Mouse (Mus musculus) intestine, postnatal 0 days (tissue): ENCODE results near the gene Tpcn2. TPM values are rescaled to one million over a fixed set of nuclear protein-coding genes. Genes with fewer than 3 reads are reported as not detected.
A peak's percentile ranks its signal among the peaks of the same experiment; 100 is the strongest.

ENCODE experiments used
- ATAC-seq: fragments of 200-750 bp; cut with Nextera tagmentation; 2 replicates; pipeline ENCODE4 v1.8.0; 2017; ENCODE audit warnings: mild to moderate bottlenecking, moderate TSS enrichment, moderate library complexity
- H3K27ac ChIP-seq: fragments of 300-500 bp; sonication (generic); 2 replicates; pipeline ENCODE4 v1.5.1; 2014; ENCODE audit warnings: mild to moderate bottlenecking, low read depth, low read length, moderate library complexity
- H3K27me3 ChIP-seq: fragments of 300-500 bp; sonication (generic); replicated peaks from 2 replicates; pipeline ENCODE4 v1.6.1; 2014; ENCODE audit warnings: low read length, mixed read lengths; ENCODE audit not compliant: control insufficient read depth, insufficient read depth
- H3K36me3 ChIP-seq: fragments of 300-500 bp; sonication (generic); 2 replicates; pipeline ENCODE4 v1.6.1; 2014; ENCODE audit warnings: mild to moderate bottlenecking, moderate library complexity; ENCODE audit not compliant: control insufficient read depth, insufficient read depth
- H3K4me1 ChIP-seq: fragments of 300-500 bp; sonication (generic); replicated peaks from 2 replicates; pipeline ENCODE4 v1.6.1; 2014; ENCODE audit warnings: antibody characterized with exemption, low read length, mixed read lengths; ENCODE audit not compliant: control insufficient read depth, insufficient read depth
- H3K4me2 ChIP-seq: fragments of 300-500 bp; sonication (generic); replicated peaks from 2 replicates; pipeline ENCODE4 v1.6.1; 2014; ENCODE audit warnings: low read depth, mild to moderate bottlenecking, moderate library complexity
- H3K4me3 ChIP-seq: fragments of 300-500 bp; sonication (generic); 2 replicates; pipeline ENCODE4 v1.5.1; 2014; ENCODE audit warnings: low read depth, low read length
- H3K9ac ChIP-seq: fragments of 300-500 bp; sonication (generic); 2 replicates; pipeline ENCODE4 v1.6.1; 2014; ENCODE audit warnings: mild to moderate bottlenecking, low read depth, low read length
- H3K9me3 ChIP-seq: fragments of 300-500 bp; sonication (generic); 2 replicates; pipeline ENCODE4 v1.6.1; 2016; ENCODE audit warnings: mixed run types; ENCODE audit not compliant: control insufficient read depth
- CTCF ChIP-seq: sonication (generic); IDR thresholded peaks from 2 replicates; pipeline ENCODE4 v1.5.1; 2016; ENCODE audit warnings: low read depth, mild to moderate bottlenecking, control low read depth, antibody characterized with exemption, moderate library complexity
- WGBS: fragments of 180-500 bp; shearing (Covaris S2); extraction: QIAGEN DNeasy Blood & Tissue Kit; methylation state at CpG from one replicate; pipeline ENCODE4 v1.1.7; 2014; 5-methylcytosine and 5-hydroxymethylcytosine counted together
- polyA plus RNA-seq: library from polyadenylated mRNA; unstranded; fragments of >200 nt; fragmentation: Nextera tagmentation; extraction: Ambion mirVana; gene quantifications from 2 replicates; pipeline ENCODE4 v1.2.1, GENCODE M21; 2015

Tpcn2 gene
- polyA plus RNA-seq, 1 experiment from 2014 or later, result 7.6 TPM

DNA sequence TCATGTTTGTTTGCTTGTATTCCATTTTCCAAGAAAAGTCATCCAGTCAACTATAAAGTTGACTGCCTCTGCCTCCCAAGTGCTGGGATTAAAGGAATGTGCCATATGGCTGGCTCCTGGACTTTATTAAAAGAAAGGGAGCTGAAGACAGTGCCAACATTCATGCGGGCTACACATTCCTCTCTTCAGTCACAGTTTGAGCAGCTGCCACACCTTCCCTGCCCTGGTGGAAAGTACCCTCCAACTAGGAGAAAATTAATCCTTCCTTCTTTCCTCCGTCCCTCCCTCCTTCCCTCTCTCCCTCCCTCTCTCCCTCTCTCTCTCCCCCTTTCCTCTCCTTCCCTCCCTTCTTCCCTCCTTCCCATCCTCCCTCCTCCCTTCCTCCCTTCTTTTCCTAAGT is 84.1 kb downstream of the Tpcn2 start:
- Histone ChIP-seq H3K9me3 (no peaks in the 10 kb centered on the region), H3K4me3 (no peak overlapping the region), H3K27ac (no peak overlapping the region), H3K27me3 (no peaks in the 10 kb centered on the region), H3K36me3 (no peaks in the 10 kb centered on the region), H3K9ac (no peak overlapping the region), H3K4me2 (no peak overlapping the region), H3K4me1 (no peaks in the 10 kb centered on the region)
- no peak for TF ChIP-seq CTCF
- ATAC-seq, result no peak
- WGBS, result 51% methylated on average over 2 of the region's 2 CpGs

DNA sequence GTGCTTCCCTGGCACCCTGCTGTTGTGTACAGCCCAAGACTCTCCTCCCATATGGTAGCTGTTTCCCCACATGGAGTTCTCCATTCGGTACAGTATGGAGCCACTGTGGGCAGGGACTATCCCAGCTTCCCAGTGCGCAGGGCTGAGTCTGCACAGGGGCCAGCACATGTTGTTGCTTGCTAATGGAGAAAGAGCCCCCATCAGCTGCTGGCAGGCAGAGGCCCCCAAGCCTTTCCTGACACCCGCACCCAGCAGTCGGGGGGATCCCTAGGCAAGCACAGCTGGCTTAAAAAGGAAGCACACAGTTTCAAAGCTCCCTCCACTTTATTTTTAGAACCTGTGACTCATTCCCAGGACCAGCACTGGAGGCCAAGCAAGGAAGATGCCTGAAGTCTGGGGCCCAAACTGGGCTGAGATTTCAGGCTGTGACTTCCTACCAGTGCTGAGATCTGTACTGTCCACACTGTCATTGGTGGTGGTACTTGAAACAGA is 85.5 kb downstream of the Tpcn2 start:
- Histone ChIP-seq H3K4me3 (no peak overlapping the region), H3K27me3 (no peaks in the 10 kb centered on the region), H3K4me1 (no peaks in the 10 kb centered on the region), H3K36me3 (no peaks in the 10 kb centered on the region), H3K27ac (peak overlapping the region; percentile 60), H3K9me3 (no peaks in the 10 kb centered on the region), H3K4me2 (no peak overlapping the region), H3K9ac (no peak overlapping the region)
- ATAC-seq, result 0 out of 2 replicates have a peak, but pooled peaks have one; percentile 46
- 0 out of 2 replicates have a peak, but pooled peaks have one; percentile 24 for TF ChIP-seq CTCF
- WGBS, result 42% methylated on average over 4 of the region's 4 CpGs

- H3K9me3 ChIP-seq, result no peaks in the 10 kb centered on the region
- no peaks in the 10 kb centered on the region for H3K27me3 ChIP-seq
- no peak overlapping the region for H3K4me3 ChIP-seq
- no peaks in the 10 kb centered on the region for H3K4me1 ChIP-seq
- no peak overlapping the region for H3K27ac ChIP-seq
- H3K9ac ChIP-seq, result no peak overlapping the region
- TF ChIP-seq CTCF, result no peak
- H3K36me3 ChIP-seq, result no peaks in the 10 kb centered on the region
- no peak for ATAC-seq
- no peak overlapping the region for H3K4me2 ChIP-seq
- 55% methylated on average over 3 of the region's 3 CpGs for WGBS
Measured at GRCm38 (mm10) chr7:145197711-145198110, 86.1 kb downstream of the Tpcn2 start.

- TF ChIP-seq CTCF, result 0 out of 2 replicates have a peak, but pooled peaks have one; percentile 8
- 62% methylated on average over 3 of the region's 3 CpGs for WGBS
- no peaks in the 10 kb centered on the region for H3K27me3 ChIP-seq
- ATAC-seq, result no peak
- no peaks in the 10 kb centered on the region for H3K36me3 ChIP-seq
- H3K4me1 ChIP-seq, result no peaks in the 10 kb centered on the region
- H3K9ac ChIP-seq, result no peak overlapping the region
- H3K4me2 ChIP-seq, result no peak overlapping the region
- no peaks in the 10 kb centered on the region for H3K9me3 ChIP-seq
- no peak overlapping the region for H3K4me3 ChIP-seq
- no peak overlapping the region for H3K27ac ChIP-seq
Measured at GRCm38 (mm10) chr7:145197042-145197441, 86.8 kb downstream of the Tpcn2 start.

DNA sequence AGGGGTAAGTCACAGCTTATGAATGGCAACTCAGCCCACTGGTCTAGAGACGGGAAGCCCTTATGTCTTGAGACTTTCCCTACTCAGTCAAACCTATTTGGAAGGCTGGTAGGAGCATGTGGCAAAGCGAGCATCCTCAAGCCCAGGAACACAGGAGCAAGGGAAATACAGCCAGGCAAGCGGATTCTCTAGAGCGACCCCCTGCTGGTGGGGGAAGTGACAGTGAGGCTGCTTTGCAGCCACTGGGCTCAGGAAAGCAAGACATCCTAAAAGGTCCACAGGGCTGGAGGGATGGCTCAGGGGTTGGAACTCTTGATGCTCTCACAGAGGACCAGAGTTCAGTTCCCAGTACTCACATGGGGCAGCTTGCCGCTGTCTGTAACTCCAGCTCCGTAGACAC is 87.5 kb downstream of the Tpcn2 start:
- no peak overlapping the region for H3K4me2 ChIP-seq
- H3K9ac ChIP-seq, result no peak overlapping the region
- no peak overlapping the region for H3K4me3 ChIP-seq
- no peak for ATAC-seq
- no peak for TF ChIP-seq CTCF
- no peaks in the 10 kb centered on the region for H3K9me3 ChIP-seq
- H3K36me3 ChIP-seq, result no peaks in the 10 kb centered on the region
- no peaks in the 10 kb centered on the region for H3K27me3 ChIP-seq
- 89% methylated on average over 6 of the region's 6 CpGs for WGBS
- no peaks in the 10 kb centered on the region for H3K4me1 ChIP-seq
- no peak overlapping the region for H3K27ac ChIP-seq

GRCm38 (mm10) chr7:145195186-145195927 is 88.5 kb downstream of the Tpcn2 start:
- 0 out of 2 replicates have a peak overlapping the region, but pooled peaks have one; percentile 8 for H3K27ac ChIP-seq
- no peak for ATAC-seq

More at GRCm38 (mm10) chr7:145195186-145195927, 88.5 kb downstream of the Tpcn2 start:
- no peaks in the 10 kb centered on the region for H3K27me3 ChIP-seq
- no peaks in the 10 kb centered on the region for H3K9me3 ChIP-seq
- no peaks in the 10 kb centered on the region for H3K36me3 ChIP-seq
- 63% methylated on average over 5 of the region's 5 CpGs for WGBS
- H3K4me3 ChIP-seq, result no peak overlapping the region
- TF ChIP-seq CTCF, result no peak
- H3K4me1 ChIP-seq, result no peaks in the 10 kb centered on the region
- H3K4me2 ChIP-seq, result no peak overlapping the region
- no peak overlapping the region for H3K9ac ChIP-seq
